Mouse (Mus musculus) bone marrow, adult 2 months (tissue): ENCODE results near the gene Srsf2. TPM values are rescaled to one million over a fixed set of nuclear protein-coding genes. Genes with fewer than 3 reads are reported as not detected.

Source experiments
- H3K27ac ChIP-seq: fragments of 200-500 bp; 2 replicates; pipeline ENCODE4 v1.5.1; 2012; ENCODE audit warnings: low read depth, mild to moderate bottlenecking, control low read depth, inconsistent platforms, low read length; ENCODE audit not compliant: control insufficient read depth, poor library complexity, insufficient read depth
- H3K4me1 ChIP-seq: fragments of 200-500 bp; 2 replicates; pipeline ENCODE4 v1.6.1; 2011; ENCODE audit warnings: low read length; ENCODE audit not compliant: control insufficient read depth, insufficient read depth
- H3K4me3 ChIP-seq: fragments of 200-500 bp; replicated peaks from 2 replicates; pipeline ENCODE3; 2011; ENCODE audit warnings: mild to moderate bottlenecking, low read depth, low read length, control low read depth; ENCODE audit not compliant: control insufficient read depth
- CTCF ChIP-seq: fragments of 200-500 bp; IDR thresholded peaks from 2 replicates; pipeline ENCODE4 v1.5.1; 2011; ENCODE audit warnings: low read length, control low read depth; ENCODE audit not compliant: control insufficient read depth, insufficient read depth
- POLR2A ChIP-seq: fragments of 200-500 bp; IDR thresholded peaks from 2 replicates; pipeline ENCODE4 v1.6.1; 2011; ENCODE audit warnings: low read depth, mild to moderate bottlenecking, control low read depth, low read length, borderline replicate concordance; ENCODE audit not compliant: control insufficient read depth
- WGBS: fragments of 180-500 bp; shearing (Covaris S2); methylation state at CpG from one replicate; pipeline ENCODE4 v1.1.7; 2018; 5-methylcytosine and 5-hydroxymethylcytosine counted together
- polyA plus RNA-seq: library from polyadenylated mRNA; stranded (reverse); fragments of >200 nt; gene quantifications from 2 replicates; pipeline ENCODE4 v1.2.4, GENCODE M21; 2011; ENCODE audit warnings: low replicate concordance; ENCODE audit not compliant: missing spikeins, insufficient read depth, insufficient read length

The Srsf2 gene
- polyA plus RNA-seq, 1 experiment: 524 TPM

DNA sequence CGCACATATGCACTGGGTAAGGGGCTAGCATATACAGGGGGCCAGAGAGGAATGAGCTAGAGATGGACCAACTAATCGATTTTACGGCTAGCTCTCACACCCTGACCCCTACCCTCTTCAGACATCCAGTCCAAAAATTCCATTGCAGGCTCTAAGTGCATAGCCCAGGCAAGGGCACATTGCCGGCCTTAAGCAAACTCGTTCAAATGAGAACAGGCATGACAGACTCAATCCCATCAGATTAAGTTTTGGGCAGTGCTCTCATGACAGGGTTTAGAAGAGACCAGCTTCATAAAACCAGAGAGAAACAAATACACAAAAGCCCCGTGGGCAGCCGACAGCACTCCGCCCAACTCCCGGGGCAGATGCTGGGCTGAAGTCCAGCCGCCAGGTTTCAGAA is 30.7 kb downstream of the Srsf2 start:
- WGBS: 85% methylated on average over 10 of the region's 10 CpGs
- TF ChIP-seq POLR2A: no peak
- TF ChIP-seq CTCF: no peak

DNA sequence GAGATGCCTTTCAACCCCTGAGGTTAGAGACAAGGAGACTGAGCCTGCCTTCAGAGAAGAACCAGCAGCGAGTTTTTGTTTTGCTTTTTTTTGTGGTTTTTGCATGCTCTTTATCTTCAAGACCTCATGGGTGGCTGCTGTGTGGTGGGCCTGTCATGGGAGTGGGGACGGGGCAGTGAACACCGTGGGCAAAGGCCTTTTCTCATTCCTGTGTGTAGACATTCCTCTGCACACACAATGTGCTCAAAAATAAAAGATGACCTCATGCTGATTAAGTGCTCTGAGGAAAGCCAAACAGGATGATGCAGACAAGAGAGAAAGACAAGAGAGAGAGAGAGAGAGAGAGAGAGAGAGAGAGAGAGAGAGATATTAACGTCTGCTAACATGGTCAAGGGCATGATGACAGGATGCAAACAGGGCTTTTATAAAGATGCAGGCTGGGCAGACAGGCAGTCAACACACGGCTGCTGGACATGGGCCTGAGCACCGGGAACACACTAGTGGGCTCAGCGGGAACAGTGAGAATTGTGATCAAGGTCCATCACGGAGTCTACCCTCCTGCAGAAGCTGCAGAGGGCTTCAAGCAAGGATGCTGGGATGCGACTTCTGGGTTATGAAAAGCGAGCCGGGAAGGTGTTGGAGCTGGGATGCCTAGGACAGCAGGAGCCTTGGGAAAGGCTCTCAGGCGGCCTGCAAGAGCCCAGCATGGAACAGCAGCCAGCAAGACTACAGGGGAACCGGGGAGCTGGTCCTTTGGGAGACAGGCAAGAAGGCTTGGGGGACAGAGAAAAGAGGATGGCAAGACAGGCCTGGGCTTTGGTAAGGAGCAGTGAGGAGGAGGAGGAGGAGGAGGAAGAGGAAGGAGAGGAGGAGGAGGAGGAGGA is 31.6 kb downstream of the Srsf2 start:
- WGBS: 73% methylated on average over 13 of the region's 13 CpGs
- Histone ChIP-seq H3K4me3 (no peak overlapping the region), H3K27ac (no peak overlapping the region), H3K4me1 (no peaks in the 10 kb centered on the region)
- TF ChIP-seq CTCF (no peak), POLR2A (no peak)

More for the DNA sequence above, 30.7 kb downstream of the Srsf2 start:
- no peaks in the 10 kb centered on the region for H3K4me1 ChIP-seq
- H3K27ac ChIP-seq: no peak overlapping the region
- H3K4me3 ChIP-seq: no peak overlapping the region

DNA sequence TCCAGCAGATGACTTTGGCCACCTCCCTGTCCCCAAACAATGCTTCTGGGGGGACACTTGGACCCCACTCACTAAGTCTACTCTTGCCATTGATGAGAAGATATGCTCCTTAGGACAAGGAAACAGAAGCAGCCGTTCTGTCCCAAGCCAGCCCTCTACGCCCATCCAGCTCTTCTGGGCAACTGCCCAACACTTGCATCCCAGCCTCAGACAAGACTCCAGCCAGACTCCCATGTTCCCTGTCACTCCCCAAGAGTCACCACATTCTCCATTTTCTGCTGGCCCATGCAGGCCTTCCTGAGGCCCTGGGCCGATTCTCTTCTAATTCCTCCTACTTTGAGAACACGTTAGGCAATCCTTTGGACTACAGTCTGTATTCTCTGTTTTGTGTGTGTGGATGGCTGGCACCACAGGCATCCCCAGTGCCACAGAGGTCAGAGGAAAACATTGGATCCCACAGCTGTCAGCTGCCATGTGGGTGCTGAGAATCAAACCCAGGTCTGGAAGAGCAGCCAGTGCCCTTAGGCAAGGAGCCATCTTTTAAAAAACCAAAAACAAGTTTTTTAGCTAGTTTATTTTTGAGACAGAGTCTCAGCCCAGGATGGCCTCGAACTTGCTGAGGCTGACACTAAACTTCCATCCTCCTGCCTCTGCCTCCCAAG is 32.8 kb downstream of the Srsf2 start:
- TF ChIP-seq POLR2A: no peak
- TF ChIP-seq CTCF: no peak
- 72% methylated on average over 5 of the region's 5 CpGs for WGBS
- Histone ChIP-seq H3K4me1 (no peaks in the 10 kb centered on the region), H3K4me3 (no peak overlapping the region), H3K27ac (no peak overlapping the region)

DNA sequence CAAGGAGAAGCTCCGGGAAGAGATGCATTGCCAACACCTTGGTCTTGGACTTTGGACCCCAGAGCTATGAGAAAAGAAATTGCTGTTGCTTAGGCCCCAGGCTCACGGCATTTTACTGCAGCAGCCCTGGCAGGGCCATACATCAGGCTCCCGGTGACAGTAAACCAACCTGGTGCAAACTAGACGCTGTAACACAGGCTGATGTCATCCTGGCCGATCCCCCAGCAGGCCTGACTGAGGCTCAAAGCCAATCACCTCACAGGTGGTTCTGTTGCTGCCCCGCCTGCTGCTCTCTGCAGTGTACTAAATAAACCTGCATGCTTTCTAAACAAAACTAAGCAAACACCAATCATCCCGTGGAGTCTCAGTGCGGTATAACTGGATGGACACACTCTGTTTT is 34.2 kb downstream of the Srsf2 start:
- WGBS: 74% methylated on average over 8 of the region's 8 CpGs
- no peak overlapping the region for H3K27ac ChIP-seq
- H3K4me3 ChIP-seq: no peak overlapping the region
- no peaks in the 10 kb centered on the region for H3K4me1 ChIP-seq
- TF ChIP-seq POLR2A (no peak), CTCF (no peak)

DNA sequence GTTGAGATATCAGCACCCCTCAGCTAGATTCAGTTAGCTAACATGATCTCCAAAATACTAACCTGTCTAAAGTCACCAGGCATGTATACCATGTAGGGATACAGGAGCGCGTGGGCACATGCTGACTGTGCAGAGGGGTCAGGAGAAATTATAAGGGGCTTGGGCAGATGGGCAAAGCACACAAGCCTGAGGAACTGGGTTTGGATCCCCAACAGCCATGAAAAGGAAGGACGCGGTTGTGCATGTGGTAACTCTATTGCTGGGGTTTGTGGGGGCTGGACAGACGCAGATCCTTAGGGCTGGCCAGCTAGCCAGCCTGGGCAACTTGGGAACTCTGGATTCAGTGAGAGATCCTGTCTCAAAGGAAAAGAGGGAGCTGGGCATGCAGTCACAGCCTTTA is 35.3 kb downstream of the Srsf2 start:
- no peak overlapping the region for H3K4me3 ChIP-seq

DNA sequence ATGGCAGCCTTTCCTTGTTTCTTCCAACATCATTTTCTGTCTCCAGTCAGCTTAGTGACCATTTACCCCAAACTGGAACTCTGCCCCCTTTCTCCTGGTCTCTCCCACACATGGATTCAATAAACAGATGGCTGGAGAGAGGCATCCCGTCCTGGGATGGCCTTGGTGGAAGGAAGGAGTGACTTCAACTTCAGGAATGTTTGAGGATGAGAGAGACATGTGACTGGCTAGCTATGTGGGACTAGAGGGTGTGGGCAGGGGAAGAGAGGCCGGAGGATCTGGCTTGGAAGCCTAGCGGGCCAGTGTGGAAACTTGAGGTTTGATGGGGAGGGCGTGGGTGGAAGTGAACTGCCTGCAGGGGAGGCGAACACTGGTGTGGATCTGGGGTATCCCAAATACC is 36.1 kb downstream of the Srsf2 start:
- TF ChIP-seq CTCF (no peak), POLR2A (no peak)
- 87% methylated on average over 5 of the region's 5 CpGs for WGBS
- no peak overlapping the region for H3K4me3 ChIP-seq
- no peaks in the 10 kb centered on the region for H3K4me1 ChIP-seq
- no peak overlapping the region for H3K27ac ChIP-seq

More for the DNA sequence above, 35.3 kb downstream of the Srsf2 start:
- no peaks in the 10 kb centered on the region for H3K4me1 ChIP-seq
- TF ChIP-seq CTCF: no peak
- TF ChIP-seq POLR2A: no peak
- WGBS: 71% methylated on average over 5 of the region's 5 CpGs
- no peak overlapping the region for H3K27ac ChIP-seq

DNA sequence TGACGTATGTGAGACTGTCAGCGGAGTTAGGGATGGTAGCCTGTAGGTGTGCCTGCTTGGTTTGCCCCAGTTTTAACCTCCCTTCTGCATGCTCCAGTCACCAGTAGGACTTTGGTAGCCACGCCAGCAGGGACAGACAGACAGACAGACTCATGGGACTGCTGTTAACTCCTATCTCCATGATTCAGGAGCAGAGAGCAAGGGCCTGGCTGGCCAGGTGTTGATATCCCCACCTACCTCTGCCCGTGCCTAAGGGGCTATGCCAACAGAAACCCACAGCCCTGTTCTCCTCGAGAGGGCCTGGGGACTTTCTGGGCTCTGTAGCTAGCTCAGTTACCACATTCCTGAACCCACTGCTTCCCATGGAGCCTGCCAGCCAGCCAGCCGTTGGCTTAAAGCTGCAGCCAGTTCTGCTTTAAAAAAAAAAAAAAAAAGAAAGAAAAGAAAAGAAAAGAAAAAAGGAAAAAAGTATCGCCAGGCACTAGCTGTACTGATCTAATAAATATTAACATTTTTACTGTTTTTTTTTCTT is 37.9 kb downstream of the Srsf2 start:
- H3K4me3 ChIP-seq: no peak overlapping the region
- no peak overlapping the region for H3K27ac ChIP-seq
- H3K4me1 ChIP-seq: no peaks in the 10 kb centered on the region
- TF ChIP-seq POLR2A (no peak), CTCF (no peak)
- 67% methylated on average over 7 of the region's 7 CpGs for WGBS
